Mouse (Mus musculus) MN1 (cell line): Measurements from ENCODE around the gene Rab11a.

Experiments
- DNase-seq: peaks from one replicate; pipeline ENCODE4 v3.0.0-alpha.2; 2016; ENCODE audit warnings: low spot score

Gene Rab11a

GRCm38 (mm10) chr9:64737406-64738201 is at the start of gene Rab11a:
Rab11a (minus strand) TSS chr9:64737758.
- peak; percentile 94 for DNase-seq

DNA sequence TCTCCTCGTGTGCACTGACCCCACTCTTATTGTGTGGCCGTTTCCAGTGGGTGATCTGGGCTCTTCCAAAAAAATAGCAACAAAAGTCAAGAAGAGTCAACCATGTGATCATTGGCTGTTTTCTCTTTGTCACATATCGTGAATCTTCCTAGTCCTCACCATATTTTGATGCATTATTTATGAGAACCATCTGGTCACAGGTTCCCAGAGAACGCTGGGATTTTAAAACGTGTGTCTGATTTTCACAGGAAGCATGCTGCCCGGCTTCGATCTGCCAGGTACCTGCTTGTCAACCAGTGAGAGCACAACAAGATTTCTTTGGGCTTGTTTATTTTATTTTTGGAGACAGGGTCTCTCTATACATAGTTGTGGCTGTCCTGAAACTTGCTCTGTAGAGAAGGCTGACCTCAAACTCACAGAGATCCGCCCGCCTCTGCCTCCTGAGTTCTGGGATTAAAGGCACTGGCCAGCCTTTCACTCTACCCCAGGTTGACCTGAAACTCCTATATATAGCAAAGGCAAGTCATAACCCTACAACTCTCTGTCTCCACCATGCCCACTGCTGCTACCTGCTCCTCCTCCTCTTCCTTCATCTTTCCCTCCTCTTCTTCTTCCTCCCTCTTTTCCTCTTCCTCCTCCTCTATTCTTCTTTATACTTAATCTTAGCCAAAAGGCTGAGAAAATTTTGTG is 48.8 kb upstream of the Rab11a start:
- no peak for DNase-seq

GRCm38 (mm10) chr9:64784841-64785240 is 47.3 kb upstream of the Rab11a start:
- DNase-seq, result peak; percentile 16

DNA sequence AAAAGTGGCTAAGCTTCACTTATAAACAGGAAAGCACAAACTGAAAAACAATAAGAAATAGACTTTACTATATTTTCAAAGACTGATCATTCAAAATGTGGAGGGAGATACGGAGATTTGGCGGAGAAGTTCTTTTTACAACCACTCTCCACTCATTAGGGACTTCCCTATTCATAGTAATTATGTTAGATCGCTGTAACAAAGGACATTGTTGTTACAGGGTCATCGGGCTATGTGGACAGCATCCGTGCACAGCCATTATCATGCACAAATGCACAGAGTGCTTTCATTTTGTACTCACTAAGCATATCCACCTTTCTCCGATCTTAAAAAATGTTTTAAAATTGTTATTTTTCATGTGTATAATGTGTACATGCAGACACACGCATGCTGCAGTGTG is 46.0 kb upstream of the Rab11a start:
- no peak for DNase-seq

GRCm38 (mm10) chr9:64779628-64780027 is 42.1 kb upstream of the Rab11a start:
- DNase-seq, result peak; percentile 64

DNA sequence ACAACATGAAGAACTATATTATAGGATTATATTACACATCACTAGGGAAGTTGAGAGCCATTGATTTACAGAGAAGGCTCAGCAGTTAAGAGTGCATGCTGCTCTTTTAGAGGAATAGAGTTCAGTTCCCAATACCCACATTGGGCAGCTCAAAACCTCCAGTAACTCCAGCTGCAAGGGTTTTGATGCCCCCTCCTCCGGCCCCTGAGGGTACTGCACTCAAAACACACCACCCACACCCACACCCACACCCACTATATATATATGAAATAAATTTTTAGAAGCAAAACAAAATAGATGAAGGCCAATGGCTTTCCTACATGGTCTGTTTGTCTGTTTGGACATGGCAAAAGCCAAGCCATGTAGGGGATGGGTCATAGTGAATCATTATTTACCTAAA is 40.6 kb upstream of the Rab11a start:
- DNase-seq, result no peak

GRCm38 (mm10) chr9:64777441-64777987 is 40.0 kb upstream of the Rab11a start:
- DNase-seq, result no peak

- no peak for DNase-seq
These were observed 37.9 kb upstream of the Rab11a start for GRCm38 (mm10) chr9:64775491-64775890.

DNA sequence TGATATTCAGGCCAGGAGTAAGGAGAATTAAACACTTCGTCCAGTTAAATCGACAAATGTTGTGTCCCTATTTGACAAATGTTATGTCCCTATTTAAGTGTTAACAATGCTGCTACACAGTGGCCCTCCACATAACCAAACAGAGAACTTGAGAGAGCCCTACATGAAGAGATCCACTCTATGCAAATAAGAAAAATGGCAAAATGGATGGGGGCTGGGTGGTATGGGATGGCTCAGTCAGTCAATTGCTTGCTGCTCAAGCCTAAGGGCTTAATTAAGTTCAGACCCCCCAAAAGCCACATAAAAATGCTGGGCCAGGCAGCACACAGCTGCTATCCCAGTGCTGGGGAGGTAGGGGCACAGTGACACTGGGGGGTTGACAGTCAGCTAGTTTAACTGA is 37.3 kb upstream of the Rab11a start:
- no peak for DNase-seq

GRCm38 (mm10) chr9:64774411-64774811 is 36.9 kb upstream of the Rab11a start:
- DNase-seq, result peak; percentile 48

- no peak for DNase-seq
These were observed 36.4 kb upstream of the Rab11a start for GRCm38 (mm10) chr9:64773936-64774335.

GRCm38 (mm10) chr9:64773254-64773653 is 35.7 kb upstream of the Rab11a start:
- DNase-seq, result no peak

GRCm38 (mm10) chr9:64771236-64771635 is 33.7 kb upstream of the Rab11a start:
- DNase-seq, result peak; percentile 59

- DNase-seq, result no peak
These were observed 32.9 kb upstream of the Rab11a start for GRCm38 (mm10) chr9:64770411-64770849.

DNA sequence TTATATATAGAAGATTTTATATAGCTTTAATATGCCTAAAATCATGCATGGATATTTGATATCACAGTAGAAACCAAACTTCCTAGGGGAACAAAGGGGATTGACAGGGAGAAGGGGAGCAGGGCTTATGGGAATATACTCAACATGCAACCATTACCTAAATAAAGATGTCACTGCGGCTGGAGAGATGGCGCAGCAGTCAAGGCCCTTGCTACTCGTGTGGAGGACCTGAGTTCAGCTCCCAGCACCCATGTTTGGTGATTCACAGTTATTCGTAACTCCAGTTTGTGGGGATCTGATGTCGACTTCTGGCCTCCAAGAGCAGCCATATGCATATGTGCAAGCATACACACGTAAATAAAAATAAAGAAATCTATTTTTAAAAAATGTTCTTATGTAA is 32.4 kb upstream of the Rab11a start:
- no peak for DNase-seq

- DNase-seq, result peak; percentile 76
These were observed 31.6 kb upstream of the Rab11a start for GRCm38 (mm10) chr9:64769066-64769695.

- no peak for DNase-seq
These were observed 30.2 kb upstream of the Rab11a start for GRCm38 (mm10) chr9:64767796-64768195.

- DNase-seq, result no peak
These were observed 28.6 kb upstream of the Rab11a start for GRCm38 (mm10) chr9:64766136-64766535.

GRCm38 (mm10) chr9:64764824-64765223 is 27.3 kb upstream of the Rab11a start:
- no peak for DNase-seq

DNA sequence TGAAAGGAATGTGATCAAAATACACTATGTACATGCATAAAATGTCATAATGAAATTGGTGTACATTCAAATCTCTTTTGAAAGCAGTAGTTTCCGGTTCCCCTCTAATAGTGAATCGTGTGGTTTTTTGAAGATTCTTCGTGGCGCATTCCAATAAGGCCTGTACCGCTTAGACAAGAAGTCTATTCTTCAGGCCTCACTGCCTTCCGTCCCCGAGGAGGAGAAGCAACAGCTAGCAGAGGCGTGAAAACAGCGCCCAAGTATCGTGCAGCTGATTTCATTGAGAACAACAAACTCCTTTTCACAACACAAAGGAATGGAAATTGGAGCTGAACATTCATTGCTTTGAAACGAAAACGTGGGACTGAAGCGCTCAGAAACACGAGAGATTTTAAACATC is 20.5 kb upstream of the Rab11a start:
- no peak for DNase-seq

DNA sequence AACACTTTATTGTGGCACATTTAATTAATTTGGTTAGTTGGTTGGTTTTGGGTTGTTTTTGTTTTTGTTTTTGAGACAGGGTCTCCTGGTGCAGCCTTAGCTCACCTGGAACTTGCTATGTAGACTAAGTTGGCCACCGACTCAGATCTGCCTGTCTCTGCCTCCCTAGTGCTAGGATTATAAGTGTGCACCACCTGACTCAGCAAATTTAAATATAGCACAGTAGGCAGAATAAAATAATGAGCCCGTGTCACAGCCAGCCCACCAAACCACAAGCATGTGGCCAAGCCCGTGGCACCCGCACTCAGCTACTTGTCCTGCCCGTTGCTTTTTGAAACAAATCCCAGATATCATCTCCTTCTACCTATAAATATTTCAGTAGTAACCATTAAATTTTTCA is 15.0 kb upstream of the Rab11a start:
- DNase-seq, result no peak

DNA sequence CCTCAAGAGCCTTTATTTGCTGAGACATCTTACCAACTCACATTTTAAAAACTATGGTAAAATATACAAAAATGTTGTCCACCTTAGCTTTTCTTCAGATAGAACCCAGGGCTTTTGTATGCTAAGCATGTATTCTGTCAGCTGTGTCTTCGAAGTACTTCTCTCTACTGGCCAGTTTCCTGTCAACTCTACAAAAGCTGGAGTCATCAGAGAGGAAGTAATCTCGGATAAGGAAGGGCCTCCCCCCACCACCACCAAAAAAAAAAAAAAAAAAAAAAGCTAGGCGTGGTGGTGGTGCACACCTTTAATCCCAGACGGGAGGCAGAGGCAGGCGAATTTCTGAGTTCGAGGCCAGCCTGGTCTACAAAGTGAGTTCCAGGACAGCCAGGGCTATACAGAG is 11.8 kb upstream of the Rab11a start:
- DNase-seq, result no peak

DNA sequence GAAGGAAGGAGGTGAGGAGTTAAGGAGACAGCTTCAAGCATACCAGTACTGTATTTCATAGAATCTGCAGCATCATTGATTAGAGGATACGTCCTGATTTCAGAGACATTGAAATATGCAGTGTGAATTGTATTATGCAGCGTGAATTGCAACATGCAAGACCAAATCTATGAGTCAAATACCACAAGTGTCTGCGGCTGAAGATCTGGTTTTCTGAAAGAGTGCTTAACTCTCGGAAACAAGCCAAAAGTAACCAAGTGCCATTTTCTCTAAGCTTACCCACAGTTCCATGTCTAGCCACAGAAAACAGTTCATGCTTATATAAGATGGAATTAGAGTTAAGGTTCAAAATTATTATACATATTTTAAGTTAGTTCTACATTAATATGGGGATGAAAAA is 10.2 kb upstream of the Rab11a start:
- DNase-seq, result no peak
